Mouse (Mus musculus) embryonic stem cell, embryonic (primary cell): ENCODE data around the gene Eef1akmt3.

Source experiments
- CTCF ChIA-PET, 4 experiments: fragments of 300-600 bp in 2 of 4; fragments of 350-600 bp in 2 of 4; sonication (Branson Sonifier 250); formaldehyde crosslinking; loops; one replicate each; lab custom pipeline; 2022; ENCODE audit warnings: inconsistent platforms in 2 of 4; lab: Charles Lee
- POLR2A ChIA-PET, 4 experiments: fragments of 300-600 bp in 2 of 4; fragments of 350-600 bp in 2 of 4; sonication (Branson Sonifier 250); formaldehyde crosslinking; loops; one replicate each; lab custom pipeline; 2022; ENCODE audit warnings: antibody characterized with exemption in 4 of 4, inconsistent platforms in 1 of 4; lab: Charles Lee

Eef1akmt3 gene

DNA sequence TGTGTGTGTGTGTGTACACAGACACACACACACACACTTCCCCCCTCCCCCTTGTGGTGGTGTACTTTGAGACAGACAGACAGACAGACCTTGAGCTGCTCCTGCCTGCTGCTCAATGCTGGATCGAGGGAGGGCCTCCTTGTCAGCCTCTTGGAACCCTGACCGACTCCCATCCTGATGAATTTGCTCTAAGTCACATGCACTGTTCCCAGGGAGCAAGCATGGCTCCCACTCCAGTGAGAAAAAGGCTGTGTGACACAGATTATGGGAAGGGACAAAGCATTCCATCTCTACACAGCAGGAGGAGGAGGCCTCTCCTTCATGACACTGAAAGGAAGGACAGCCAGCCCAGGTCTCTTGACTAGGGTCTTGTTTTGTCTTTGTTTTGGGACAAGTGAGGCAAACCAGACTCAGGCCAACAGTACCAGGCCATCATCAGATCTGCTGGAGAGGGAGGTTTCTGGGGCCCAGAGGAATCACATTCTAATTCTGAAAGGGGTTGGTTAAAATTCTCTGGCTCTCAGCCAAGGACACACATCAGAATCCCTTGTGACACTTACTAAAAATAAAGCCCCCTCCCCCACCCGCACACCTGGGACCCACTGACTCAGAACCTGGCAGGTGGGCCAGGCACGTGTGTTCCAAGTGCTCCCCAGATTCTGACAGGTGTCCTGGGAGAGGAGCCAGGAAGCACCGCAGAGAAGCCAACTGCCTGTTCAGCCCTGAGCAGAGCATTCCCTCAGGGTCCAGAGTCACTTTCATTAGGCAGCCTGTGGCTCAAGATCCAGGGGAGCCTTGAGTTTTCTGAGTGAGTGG lies 56.9 kb downstream of the Eef1akmt3 start:
- ChIA-PET POLR2A (interaction anchor here (0.6 to 23.8 kb wide), 26 partner anchors 11 to 600 kb away, joined by 3 to 426 read pairs (median 6); partner anchors contain the start of genes Avil (in 1 of the 4), Cdk4 (in 1 of the 4), Cyp27b1 (in 1 of the 4) and Eef1akmt3 (in 1 of the 4)), CTCF (interaction anchor here (0.5 to 2.1 kb wide), 8 partner anchors 12 to 126 kb away, joined by 3 to 9 read pairs (median 4); no protein-coding TSS in a partner anchor)

DNA sequence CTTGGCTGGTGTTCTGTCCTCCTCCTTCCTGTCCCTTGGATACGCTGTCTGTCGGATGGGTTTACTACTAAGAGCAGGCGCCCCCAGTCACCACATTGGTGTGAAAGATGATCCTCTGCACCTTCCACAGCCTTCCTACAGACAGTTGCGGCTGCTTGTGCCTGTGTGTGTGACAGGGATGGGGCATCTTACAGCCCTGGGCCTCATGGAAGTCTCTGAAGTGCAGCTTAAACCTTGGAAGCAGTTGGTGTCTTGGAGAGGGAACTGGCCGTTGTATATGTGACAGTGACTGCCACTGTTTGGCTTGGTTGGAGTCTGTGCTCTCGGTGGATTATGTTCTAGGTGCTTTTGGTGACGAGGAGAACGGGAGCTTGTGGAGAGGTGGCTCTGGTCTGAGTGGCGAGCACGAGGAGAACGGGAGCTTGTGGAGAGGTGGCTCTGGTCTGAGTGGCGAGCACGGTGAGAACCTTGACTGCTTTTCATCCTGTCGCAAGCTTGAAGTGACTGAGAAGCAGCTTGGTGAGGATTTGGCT lies 58.1 kb downstream of the Eef1akmt3 start:
- ChIA-PET POLR2A (interaction anchor here (0.6 to 23.8 kb wide), 17 partner anchors 12 to 1015 kb away, joined by 3 to 426 read pairs (median 10); partner anchors contain the start of genes Avil (in 1 of the 4), Eef1akmt3 (in 1 of the 4) and Mettl1 (in 1 of the 4)), CTCF (interaction anchor here (0.7 to 2.1 kb wide), 6 partner anchors 11 to 64 kb away, joined by 3 to 9 read pairs (median 6); no protein-coding TSS in a partner anchor)

- CTCF ChIA-PET = interaction anchor here in 3 of 4 experiments (0.6 to 2.2 kb wide), 3 partner anchors 9 to 16 kb away, joined by 3 to 9 read pairs (median 5); no protein-coding TSS in a partner anchor
- POLR2A ChIA-PET = interaction anchor here in 3 of 4 experiments (0.9 to 23.8 kb wide), 15 partner anchors 7 to 61 kb away, joined by 3 to 426 read pairs (median 13); partner anchors contain the start of genes Eef1akmt3 (in 1 of the 3) and Mettl1 (in 1 of the 3)
Observed at GRCm38 (mm10) chr10:126981746-126982145, 59.6 kb downstream of the Eef1akmt3 start.
